ENCODE assay signal across 32 mouse cellular contexts in genomic region chr16:97823311-97824007, GRCm38 (mm10). TPM values are rescaled to one million over a fixed set of nuclear protein-coding genes. Genes with fewer than 3 reads are reported as not detected.
DNase-seq lines count a peak whose midpoint lies in the region; ATAC-seq lines count a peak whose summit lies in the region.
"Had no signal": no experiment of that assay in that cellular context is flagged by ENCODE, and none has a peak within 500 bp of the region (broad histone marks: within the 10 kb centered on the region; RNA-seq: fewer than 3 reads in every experiment).

No protein-coding gene starts in this region.

- ATAC-seq in intestine, embryonic 14.5 days (replicated peaks; ENCODE audit: low FRiP score, low TSS enrichment, low read depth) = peak; percentile 67; the same call in 1 of the 2 replicates
- ATAC-seq: forebrain, embryonic 16.5 days; hindbrain, embryonic 16.5 days; midbrain, embryonic 13.5 days; Patski had no signal

- H3K4me2 ChIP-seq in intestine, embryonic 14.5 days (ENCODE audit: low read length) = no peak overlapping the region
- H3K4me2 ChIP-seq: heart, embryonic 15.5 days; limb, embryonic 15.5 days; midbrain, embryonic 13.5 days; neural tube, embryonic 13.5 days had no signal

- H3K27me3 ChIP-seq in intestine, embryonic 14.5 days (replicated peaks; ENCODE audit: control insufficient read depth, insufficient read depth, low read length) = no peaks in the 10 kb centered on the region
- H3K27me3 ChIP-seq: heart, embryonic 15.5 days; limb, embryonic 15.5 days; midbrain, embryonic 13.5 days; neural tube, embryonic 13.5 days; Patski had no signal

- no peak overlapping the region for H3K9ac ChIP-seq in intestine, embryonic 14.5 days (ENCODE audit: low read length)
- H3K9ac ChIP-seq: heart, embryonic 15.5 days; limb, embryonic 15.5 days; midbrain, embryonic 13.5 days; neural tube, embryonic 13.5 days had no signal

- H3K9me3 ChIP-seq in intestine, embryonic 14.5 days (ENCODE audit: control insufficient read depth, low read length) = no peaks in the 10 kb centered on the region
- H3K9me3 ChIP-seq: heart, embryonic 15.5 days; limb, embryonic 10.5 days; limb, embryonic 15.5 days; midbrain, embryonic 13.5 days; neural tube, embryonic 13.5 days had no signal

- peak; percentile 18 to 26 for DNase-seq in kidney, postnatal 36 days
- DNase-seq in kidney, postnatal 4 days = no peak
- DNase-seq in intestine, embryonic 14.5 days (ENCODE audit: low spot score) = no peak
- DNase-seq in large intestine, adult 2 months (ENCODE audit: low read depth, low spot score) = peak; percentile 64
- DNase-seq in yolk sac, embryonic 10.5 days (ENCODE audit: low spot score) = peak; percentile 46
- DNase-seq in spleen, postnatal 10 days (ENCODE audit: low spot score in 2 of 2) = no peak
- DNase-seq in gastrocnemius, adult 8-10 months (ENCODE audit: low spot score in 2 of 2) = no peak
- DNase-seq: adrenal gland, postnatal 14 days; cerebellum, adult 18-20 months; cerebellum, postnatal 14 days; gastrocnemius, postnatal 14 days; kidney, adult 11 months; lung, adult 2 months; lung, postnatal 10 days; right cerebral cortex, postnatal 4 days; thymus, adult 18-20 months; thymus, postnatal 25 days had no signal

- H3K4me3 ChIP-seq in intestine, embryonic 14.5 days (ENCODE audit: low read depth, low read length) = no peak overlapping the region
- H3K4me3 ChIP-seq: erythroblast, embryonic 14.5 days; heart, embryonic 15.5 days; layer of hippocampus, adult 2 months; limb, embryonic 10.5 days; limb, embryonic 15.5 days; midbrain, embryonic 13.5 days; neural tube, embryonic 13.5 days had no signal

- H3K27ac ChIP-seq in intestine, embryonic 14.5 days (ENCODE audit: low read depth) = no peak overlapping the region
- H3K27ac ChIP-seq: heart, embryonic 15.5 days; kidney, postnatal 0 days; layer of hippocampus, adult 2 months; limb, embryonic 10.5 days; limb, embryonic 15.5 days; macrophage; midbrain, embryonic 13.5 days; neural tube, embryonic 13.5 days had no signal

- H3K4me1 ChIP-seq in intestine, embryonic 14.5 days (replicated peaks; ENCODE audit: control insufficient read depth, insufficient read depth, low read length) = no peaks in the 10 kb centered on the region
- H3K4me1 ChIP-seq: heart, embryonic 15.5 days; limb, embryonic 10.5 days; limb, embryonic 15.5 days; midbrain, embryonic 13.5 days; neural tube, embryonic 13.5 days had no signal

- H3K36me3 ChIP-seq in intestine, embryonic 14.5 days (ENCODE audit: control insufficient read depth, insufficient read depth, low read length) = peaks cover 60% of the 10 kb centered on the region

- WGBS in intestine, embryonic 14.5 days = 70% methylated on average over 6 of the region's 6 CpGs
- 46% methylated on average over 6 of the region's 6 CpGs for WGBS in large intestine, adult 2 months

RNA-seq across cellular contexts. Expression of gene Prdm15, which starts 28.2 kb away (rescaled TPM):
- 9.7 and 10.8 TPM in 2 replicates for polyA plus RNA-seq in intestine, embryonic 14.5 days (2014; fragmentation: Nextera tagmentation; extraction: Ambion mirVana)
- polyA plus RNA-seq in large intestine, adult 2 months (2012; rRNA removed) = 5.1 and 10.8 TPM in 2 replicates
- total RNA-seq in gastrocnemius, adult 8-10 months (2022) = 1 to 10 TPM; 6.1 to 9.7 (median 7.1) TPM

RNA-seq across cellular contexts. Expression of gene Ripk4, which starts 59.9 kb away (rescaled TPM):
- polyA plus RNA-seq in intestine, embryonic 14.5 days (2014; fragmentation: Nextera tagmentation; extraction: Ambion mirVana) = 16.3 and 20.0 TPM in 2 replicates
- 13.1 and 21.3 TPM in 2 replicates for polyA plus RNA-seq in large intestine, adult 2 months (2012; rRNA removed)
- total RNA-seq in gastrocnemius, adult 8-10 months (2022) = under 1 TPM in 1 of 4 experiments, not detected in 3; 0.07 TPM
- total RNA-seq: gastrocnemius, postnatal 14 days; granulocyte monocyte progenitor cell, adult 5-6 weeks; megakaryocyte-erythroid progenitor cell, adult 5-6 weeks; MEL had no signal
- polyA plus RNA-seq: erythroblast, embryonic 14.5 days; macrophage had no signal

Comparison
In these comparisons a context has a peak if more than half of its experiments do, and no peak if none do; other contexts are left out.
1. DNase-seq: peak in kidney, postnatal 36 days (2 of 2), large intestine, adult 2 months (single experiment) and yolk sac, embryonic 10.5 days (single experiment); none in kidney, postnatal 4 days (0 of 2), intestine, embryonic 14.5 days (single experiment), spleen, postnatal 10 days (0 of 2) and gastrocnemius, adult 8-10 months (0 of 2).